Mouse (Mus musculus): ENCODE measurements at regions not wholly inside any gene's neighbourhood (a gene's known extent, or its start where the extent isn't known, plus 50 kb on each side); places are given as distances from the start of the nearest gene placed in this dataset.

- 79% methylated on average over 3 of the region's 3 CpGs for WGBS
- no peaks in the 10 kb centered on the region for H3K4me1 ChIP-seq (ENCODE audit: control insufficient read depth, insufficient read depth, low read length)
- H3K27ac ChIP-seq (ENCODE audit: insufficient read depth, low read depth, low read length), result no peak overlapping the region
- no peak overlapping the region for H3K4me3 ChIP-seq (ENCODE audit: insufficient read depth, low read depth, low read length)
- TF ChIP-seq CTCF (IDR thresholded peaks at IDR 0.05; ENCODE audit: insufficient read depth, low read depth, low read length), result no peak
- TF ChIP-seq POLR2A (IDR thresholded peaks at IDR 0.05; ENCODE audit: insufficient read depth, low read depth, low read length), result no peak
Observed at GRCm38 (mm10) chr1:168807084-168807483, 375.0 kb upstream of the Pbx1 start.

GRCm38 (mm10) chr1:168805442-168805841 lies 373.4 kb upstream of the Pbx1 start:
- Histone ChIP-seq H3K4me3 (ENCODE audit: insufficient read depth, low read depth, low read length) (no peak overlapping the region), H3K4me1 (ENCODE audit: control insufficient read depth, insufficient read depth, low read length) (no peaks in the 10 kb centered on the region), H3K27ac (ENCODE audit: insufficient read depth, low read depth, low read length) (no peak overlapping the region)
- WGBS, result 60% methylated on average over 3 of the region's 3 CpGs
- TF ChIP-seq POLR2A (IDR thresholded peaks at IDR 0.05; ENCODE audit: insufficient read depth, low read depth, low read length) (no peak), CTCF (IDR thresholded peaks at IDR 0.05; ENCODE audit: insufficient read depth, low read depth, low read length) (no peak)

GRCm38 (mm10) chr1:168801046-168801445 lies 369.0 kb upstream of the Pbx1 start:
- TF ChIP-seq CTCF (IDR thresholded peaks at IDR 0.05; ENCODE audit: insufficient read depth, low read depth, low read length), result no peak
- TF ChIP-seq POLR2A (IDR thresholded peaks at IDR 0.05; ENCODE audit: insufficient read depth, low read depth, low read length), result no peak
- WGBS, result 49% methylated on average over 1 of the region's 1 CpGs
- no peaks in the 10 kb centered on the region for H3K4me1 ChIP-seq (ENCODE audit: control insufficient read depth, insufficient read depth, low read length)
- no peak overlapping the region for H3K4me3 ChIP-seq (ENCODE audit: insufficient read depth, low read depth, low read length)
- no peak overlapping the region for H3K27ac ChIP-seq (ENCODE audit: insufficient read depth, low read depth, low read length)

- WGBS, result 47% methylated on average over 3 of the region's 3 CpGs
- Histone ChIP-seq H3K27ac (ENCODE audit: insufficient read depth, low read depth, low read length) (no peak overlapping the region), H3K4me1 (ENCODE audit: control insufficient read depth, insufficient read depth, low read length) (no peaks in the 10 kb centered on the region), H3K4me3 (ENCODE audit: insufficient read depth, low read depth, low read length) (no peak overlapping the region)
- no peak for TF ChIP-seq POLR2A (IDR thresholded peaks at IDR 0.05; ENCODE audit: insufficient read depth, low read depth, low read length)
- no peak for TF ChIP-seq CTCF (IDR thresholded peaks at IDR 0.05; ENCODE audit: insufficient read depth, low read depth, low read length)
Observed at GRCm38 (mm10) chr1:168786731-168787130, 354.7 kb upstream of the Pbx1 start.

GRCm38 (mm10) chr1:168783851-168784250 lies 351.8 kb upstream of the Pbx1 start:
- Histone ChIP-seq H3K27ac (ENCODE audit: insufficient read depth, low read depth, low read length) (no peak overlapping the region), H3K4me3 (ENCODE audit: insufficient read depth, low read depth, low read length) (no peak overlapping the region), H3K4me1 (ENCODE audit: control insufficient read depth, insufficient read depth, low read length) (no peaks in the 10 kb centered on the region)
- TF ChIP-seq CTCF (IDR thresholded peaks at IDR 0.05; ENCODE audit: insufficient read depth, low read depth, low read length) (no peak), POLR2A (IDR thresholded peaks at IDR 0.05; ENCODE audit: insufficient read depth, low read depth, low read length) (no peak)

- no peaks in the 10 kb centered on the region for H3K4me1 ChIP-seq (ENCODE audit: control insufficient read depth, insufficient read depth, low read length)
- no peak for TF ChIP-seq POLR2A (IDR thresholded peaks at IDR 0.05; ENCODE audit: insufficient read depth, low read depth, low read length)
- no peak for TF ChIP-seq CTCF (IDR thresholded peaks at IDR 0.05; ENCODE audit: insufficient read depth, low read depth, low read length)
- no peak overlapping the region for H3K27ac ChIP-seq (ENCODE audit: insufficient read depth, low read depth, low read length)
- no peak overlapping the region for H3K4me3 ChIP-seq (ENCODE audit: insufficient read depth, low read depth, low read length)
- WGBS, result 89% methylated on average over 6 of the region's 6 CpGs
Observed at GRCm38 (mm10) chr1:168764368-168764895, 332.4 kb upstream of the Pbx1 start.

- H3K27ac ChIP-seq (ENCODE audit: insufficient read depth, low read depth, low read length), result no peak overlapping the region
Observed at GRCm38 (mm10) chr1:168761095-168761494, 329.0 kb upstream of the Pbx1 start.

GRCm38 (mm10) chr1:168760239-168760638 lies 328.2 kb upstream of the Pbx1 start:
- WGBS, result 62% methylated on average over 1 of the region's 1 CpGs
- no peak for TF ChIP-seq CTCF (IDR thresholded peaks at IDR 0.05; ENCODE audit: insufficient read depth, low read depth, low read length)
- TF ChIP-seq POLR2A (IDR thresholded peaks at IDR 0.05; ENCODE audit: insufficient read depth, low read depth, low read length), result no peak
- Histone ChIP-seq H3K4me1 (ENCODE audit: control insufficient read depth, insufficient read depth, low read length) (no peaks in the 10 kb centered on the region), H3K4me3 (ENCODE audit: insufficient read depth, low read depth, low read length) (no peak overlapping the region), H3K27ac (ENCODE audit: insufficient read depth, low read depth, low read length) (no peak overlapping the region)

More at GRCm38 (mm10) chr1:168761095-168761494, 329.0 kb upstream of the Pbx1 start:
- WGBS, result 96% methylated on average over 2 of the region's 2 CpGs
- TF ChIP-seq CTCF (IDR thresholded peaks at IDR 0.05; ENCODE audit: insufficient read depth, low read depth, low read length) (no peak), POLR2A (IDR thresholded peaks at IDR 0.05; ENCODE audit: insufficient read depth, low read depth, low read length) (no peak)
- Histone ChIP-seq H3K4me3 (ENCODE audit: insufficient read depth, low read depth, low read length) (no peak overlapping the region), H3K4me1 (ENCODE audit: control insufficient read depth, insufficient read depth, low read length) (no peaks in the 10 kb centered on the region)

GRCm38 (mm10) chr1:168758835-168759234 lies 326.8 kb upstream of the Pbx1 start:
- 84% methylated on average over 2 of the region's 2 CpGs for WGBS
- H3K27ac ChIP-seq (ENCODE audit: insufficient read depth, low read depth, low read length), result no peak overlapping the region
- H3K4me1 ChIP-seq (ENCODE audit: control insufficient read depth, insufficient read depth, low read length), result no peaks in the 10 kb centered on the region
- H3K4me3 ChIP-seq (ENCODE audit: insufficient read depth, low read depth, low read length), result no peak overlapping the region
- TF ChIP-seq CTCF (IDR thresholded peaks at IDR 0.05; ENCODE audit: insufficient read depth, low read depth, low read length), result no peak
- no peak for TF ChIP-seq POLR2A (IDR thresholded peaks at IDR 0.05; ENCODE audit: insufficient read depth, low read depth, low read length)

GRCm38 (mm10) chr1:168754196-168754595 lies 322.1 kb upstream of the Pbx1 start:
- Histone ChIP-seq H3K27ac (ENCODE audit: insufficient read depth, low read depth, low read length) (no peak overlapping the region), H3K4me1 (ENCODE audit: control insufficient read depth, insufficient read depth, low read length) (no peaks in the 10 kb centered on the region), H3K4me3 (ENCODE audit: insufficient read depth, low read depth, low read length) (no peak overlapping the region)
- WGBS, result 92% methylated on average over 7 of the region's 7 CpGs
- no peak for TF ChIP-seq POLR2A (IDR thresholded peaks at IDR 0.05; ENCODE audit: insufficient read depth, low read depth, low read length)
- no peak for TF ChIP-seq CTCF (IDR thresholded peaks at IDR 0.05; ENCODE audit: insufficient read depth, low read depth, low read length)
